Comparison of ENCODE assay signal across 10 mouse cellular contexts in the genomic region with DNA sequence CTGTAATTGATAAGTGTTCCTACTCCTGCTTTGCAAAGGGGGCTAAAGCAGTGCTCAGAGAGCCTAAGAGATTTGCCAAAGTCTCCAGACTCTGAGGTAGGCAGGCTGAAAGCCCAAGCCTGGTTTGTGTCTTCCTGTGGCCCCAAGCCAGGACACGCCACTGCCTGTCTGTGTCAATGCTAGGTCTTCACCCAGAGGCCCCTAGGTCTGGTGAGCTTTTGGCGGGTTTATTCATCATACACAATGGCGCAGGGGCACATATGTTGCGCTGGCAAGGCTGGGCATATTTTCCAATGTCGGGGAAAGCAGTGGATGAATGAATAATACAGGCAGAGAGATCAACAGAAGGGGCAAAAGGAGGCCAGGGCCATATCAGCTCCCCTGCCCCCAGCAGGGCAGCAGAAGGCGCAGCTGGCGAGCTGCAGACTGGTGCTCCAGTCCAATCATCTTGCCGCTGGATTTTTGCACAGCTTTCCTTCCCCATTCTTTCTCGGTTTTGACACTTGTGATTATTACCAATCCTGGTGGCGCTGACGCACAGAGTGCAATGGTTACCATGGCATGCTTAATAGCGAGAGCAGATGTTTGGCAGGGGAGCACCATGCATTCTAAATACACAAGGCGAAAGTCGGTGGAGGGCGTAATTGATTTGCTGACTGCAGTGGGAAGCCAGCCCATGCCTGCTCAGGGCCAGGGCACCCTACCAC. TPM values are rescaled to one million over a fixed set of nuclear protein-coding genes. Genes with fewer than 3 reads are reported as not detected.
DNase-seq lines count a peak whose midpoint lies in the region; ATAC-seq lines count a peak whose summit lies in the region.
"Had no signal": no experiment of that assay in that cellular context is flagged by ENCODE, and none has a peak within 500 bp of the region (broad histone marks: within the 10 kb centered on the region; RNA-seq: fewer than 3 reads in every experiment).

No protein-coding gene starts in this region.

- ATAC-seq in cerebellum, adult (ENCODE audit: insufficient number of reproducible peaks, low FRiP score, low TSS enrichment) = no peak
- ATAC-seq in hindbrain, embryonic 14.5 days (ENCODE audit: low FRiP score) = peak; percentile 84
- peak; percentile 82 for ATAC-seq in midbrain, embryonic 16.5 days

- 38% methylated on average over 15 of the region's 15 CpGs for WGBS in hindbrain, embryonic 14.5 days
- 54% methylated on average over 15 of the region's 15 CpGs for WGBS in midbrain, embryonic 16.5 days

- H3K9ac ChIP-seq in hindbrain, embryonic 14.5 days = no peak overlapping the region
- H3K9ac ChIP-seq in midbrain, embryonic 16.5 days (ENCODE audit: low read depth, low read length) = no peak overlapping the region

- no peaks in the 10 kb centered on the region for H3K36me3 ChIP-seq in hindbrain, embryonic 14.5 days (replicated peaks; ENCODE audit: control insufficient read depth, insufficient read depth)
- no peaks in the 10 kb centered on the region for H3K36me3 ChIP-seq in midbrain, embryonic 16.5 days (ENCODE audit: control insufficient read depth, insufficient read depth, low read length)

- no peaks in the 10 kb centered on the region for H3K9me3 ChIP-seq in hindbrain, embryonic 14.5 days (ENCODE audit: control insufficient read depth, low read length)
- no peaks in the 10 kb centered on the region for H3K9me3 ChIP-seq in midbrain, embryonic 16.5 days (replicated peaks; ENCODE audit: control insufficient read depth, low read length, poor library complexity, severe bottlenecking)

- H3K4me2 ChIP-seq in hindbrain, embryonic 14.5 days (replicated peaks) = peak overlapping the region; percentile 23; the same call in 1 of the 2 replicates
- peak overlapping the region; percentile 17; the same call in 1 of the 2 replicates for H3K4me2 ChIP-seq in midbrain, embryonic 16.5 days (ENCODE audit: low read length)

- H3K4me1 ChIP-seq in hindbrain, embryonic 14.5 days (replicated peaks; ENCODE audit: control insufficient read depth, insufficient read depth, low read length) = peaks cover 13% of the 10 kb centered on the region
- H3K4me1 ChIP-seq in midbrain, embryonic 16.5 days (ENCODE audit: control insufficient read depth, insufficient read depth, low read length) = peaks cover 10% of the 10 kb centered on the region

- H3K27ac ChIP-seq in hindbrain, embryonic 14.5 days = peak overlapping the region; percentile 82
- H3K27ac ChIP-seq in midbrain, embryonic 16.5 days (ENCODE audit: low read length) = peak overlapping the region; percentile 57

- H3K27me3 ChIP-seq in hindbrain, embryonic 14.5 days (ENCODE audit: control insufficient read depth, insufficient read depth, low read length) = no peaks in the 10 kb centered on the region
- no peaks in the 10 kb centered on the region for H3K27me3 ChIP-seq in midbrain, embryonic 16.5 days (ENCODE audit: control insufficient read depth, insufficient read depth, low read depth, low read length)

- no peak overlapping the region for H3K4me3 ChIP-seq in hindbrain, embryonic 14.5 days (replicated peaks; ENCODE audit: low read length)
- H3K4me3 ChIP-seq in midbrain, embryonic 16.5 days (ENCODE audit: low read depth, low read length) = no peak overlapping the region

- peak; percentile 22 to 75 for DNase-seq in cerebellum, postnatal 4 days (ENCODE audit: low spot score in 2 of 2)
- DNase-seq in WW6 (ENCODE audit: low read depth, low spot score) = peak; percentile 11
- peak; percentile 72 for DNase-seq in hindbrain, embryonic 14.5 days (ENCODE audit: low spot score)
- no peak for DNase-seq in urinary bladder, adult 18-20 months (ENCODE audit: low spot score in 2 of 2)
- DNase-seq in adipocyte (ENCODE audit: low spot score) = no peak
- DNase-seq in kidney, postnatal 14 days = no peak
- DNase-seq: thymus, postnatal 4 days had no signal

RNA-seq across cellular contexts. Expression of a gene that starts 33.7 kb away (rescaled TPM):
- not detected in 2 replicates for polyA plus RNA-seq in hindbrain, embryonic 14.5 days (2014; fragmentation: Nextera tagmentation; extraction: Ambion mirVana)
- polyA plus RNA-seq in midbrain, embryonic 16.5 days (2015; fragmentation: Nextera tagmentation; extraction: Ambion mirVana) = not detected in 2 replicates
- polyA plus RNA-seq: large intestine, adult 2 months had no signal

Comparison
In these comparisons a context has a peak if more than half of its experiments do, and no peak if none do; other contexts are left out.
1. DNase-seq: peak in cerebellum, postnatal 4 days (2 of 2), WW6 (single experiment) and hindbrain, embryonic 14.5 days (single experiment); none in urinary bladder, adult 18-20 months (0 of 2), adipocyte (single experiment) and kidney, postnatal 14 days (single experiment).